Mouse (Mus musculus) heart, embryonic 11.5 days (tissue): Measurements from ENCODE around the gene Vasp. TPM values are rescaled to one million over a fixed set of nuclear protein-coding genes. Genes with fewer than 3 reads are reported as not detected.
"Not testable (repeated sequence)": the region's sequence is repeated elsewhere in the genome, so short reads cannot be mapped to it uniquely, and the experiment has no call there.

ENCODE experiments used
- ATAC-seq: fragments of 200-750 bp; cut with Nextera tagmentation; replicated peaks from 2 replicates; pipeline ENCODE4 v1.8.0; 2017; ENCODE audit warnings: moderate library complexity; ENCODE audit not compliant: insufficient number of reproducible peaks, low FRiP score, low TSS enrichment
- H3K27ac ChIP-seq: fragments of 300-500 bp; sonication (generic); 2 replicates; pipeline ENCODE4 v1.5.1; 2014; ENCODE audit warnings: mild to moderate bottlenecking, low read depth, low read length
- H3K27me3 ChIP-seq: fragments of 300-500 bp; sonication (generic); 2 replicates; pipeline ENCODE4 v1.6.1; 2014; ENCODE audit warnings: mild to moderate bottlenecking, low read length, mixed read lengths; ENCODE audit not compliant: control insufficient read depth, insufficient read depth
- H3K36me3 ChIP-seq: fragments of 300-500 bp; sonication (generic); 2 replicates; pipeline ENCODE4 v1.6.1; 2014; ENCODE audit warnings: mild to moderate bottlenecking, low read length, moderate library complexity, mixed read lengths; ENCODE audit not compliant: control insufficient read depth, insufficient read depth
- H3K4me1 ChIP-seq: fragments of 300-500 bp; sonication (generic); 2 replicates; pipeline ENCODE4 v1.6.1; 2014; ENCODE audit warnings: low read length; ENCODE audit not compliant: control insufficient read depth, insufficient read depth
- H3K4me2 ChIP-seq: fragments of 300-500 bp; sonication (generic); 2 replicates; pipeline ENCODE4 v1.6.1; 2014; ENCODE audit warnings: mild to moderate bottlenecking, moderate library complexity
- H3K4me3 ChIP-seq: fragments of 300-500 bp; sonication (generic); 2 replicates; pipeline ENCODE4 v1.5.1; 2014; ENCODE audit warnings: low read depth, low read length
- H3K9ac ChIP-seq: fragments of 300-500 bp; sonication (generic); 2 replicates; pipeline ENCODE4 v1.6.1; 2014; ENCODE audit warnings: mild to moderate bottlenecking, low read depth, low read length, moderate library complexity
- H3K9me3 ChIP-seq: fragments of 300-500 bp; sonication (generic); replicated peaks from 2 replicates; pipeline ENCODE4 v1.6.1; 2016; ENCODE audit warnings: low read length; ENCODE audit not compliant: control insufficient read depth
- WGBS: fragments of 180-500 bp; shearing (Covaris S2); extraction: QIAGEN DNeasy Blood & Tissue Kit; methylation state at CpG from one replicate; pipeline ENCODE4 v1.1.7; 2014; ENCODE audit not compliant: insufficient replicate concordance; 5-methylcytosine and 5-hydroxymethylcytosine counted together
- polyA plus RNA-seq: library from polyadenylated mRNA; unstranded; fragments of >200 nt; fragmentation: Nextera tagmentation; extraction: Ambion mirVana; gene quantifications from 2 replicates; pipeline ENCODE4 v1.2.1, GENCODE M21; 2014

Gene Vasp
- polyA plus RNA-seq, 1 experiment from 2014 or later = 61.9 TPM

DNA sequence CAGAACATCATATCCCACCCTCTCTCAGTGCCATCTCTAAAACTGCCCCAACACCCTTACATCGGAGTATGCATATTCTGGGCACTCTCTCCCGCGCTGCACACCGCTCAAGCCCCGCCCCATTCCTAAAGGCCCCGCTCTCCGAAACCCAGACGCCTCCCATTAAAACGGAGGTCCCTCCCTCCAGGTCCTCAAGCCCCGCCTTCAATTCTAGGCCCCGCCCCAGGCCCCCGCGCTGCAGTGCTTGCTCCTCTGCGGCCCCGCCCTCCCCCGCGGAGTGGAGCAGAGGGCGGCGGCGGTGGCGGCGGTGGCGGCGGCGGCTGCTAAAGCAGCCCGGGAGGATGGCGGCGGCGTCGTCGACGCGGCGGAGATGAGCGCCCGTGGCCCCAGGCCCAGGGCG, 10.8 kb upstream of the Vasp start, which contains the start of gene Rtn2:
Rtn2 (plus strand) TSS at position 240 of the 400 bp plus-strand sequence.
- Histone ChIP-seq H3K9me3 (no peaks in the 10 kb centered on the region), H3K4me2 (peak within 1 kb of the TSS; percentile 71), H3K4me3 (peak within 1 kb of the TSS; percentile 40), H3K27me3 (peaks cover 54% of the 10 kb centered on the region), H3K4me1 (peaks cover 4% of the 10 kb centered on the region; the same call in 1 of the 2 replicates), H3K27ac (no peak within 1 kb of the TSS), H3K9ac (peak within 1 kb of the TSS; percentile 2; the same call in 1 of the 2 replicates), H3K36me3 (no peaks in the 10 kb centered on the region)
- peak; percentile 80 for ATAC-seq
- 1% methylated on average over 37 of the region's 37 CpGs for WGBS

GRCm38 (mm10) chr7:19281680-19282304, 10.2 kb upstream of the Vasp start:
- not testable (repeated sequence) for ATAC-seq, H3K27ac ChIP-seq, H3K4me1 ChIP-seq, H3K9ac ChIP-seq, H3K9me3 ChIP-seq, H3K36me3 ChIP-seq
- Histone ChIP-seq H3K4me3 (peak overlapping the region; percentile 40), H3K27me3 (peaks cover 55% of the 10 kb centered on the region), H3K4me2 (peak overlapping the region; percentile 71)
- WGBS = 33% methylated on average over 6 of the region's 6 CpGs

GRCm38 (mm10) chr7:19279581-19280114, 8.0 kb upstream of the Vasp start, which contains the start of gene Ppm1n:
Ppm1n (minus strand) TSS chr7:19280064.
- no peak within 1 kb of the TSS for H3K9ac ChIP-seq
- H3K36me3 ChIP-seq = no peaks in the 10 kb centered on the region
- 1% methylated on average over 46 of the region's 46 CpGs for WGBS
- no peak within 1 kb of the TSS for H3K27ac ChIP-seq
- ATAC-seq = no peak
- peak within 1 kb of the TSS; percentile 62 for H3K4me2 ChIP-seq
- H3K4me1 ChIP-seq = peaks cover 4% of the 10 kb centered on the region; the same call in 1 of the 2 replicates
- H3K4me3 ChIP-seq = peak within 1 kb of the TSS; percentile 39
- no peaks in the 10 kb centered on the region for H3K9me3 ChIP-seq
- peaks cover 55% of the 10 kb centered on the region for H3K27me3 ChIP-seq

- 3% methylated on average over 34 of the region's 34 CpGs for WGBS
- ATAC-seq = no peak
- no peak overlapping the region for H3K27ac ChIP-seq
These were observed 7.4 kb upstream of the Vasp start for GRCm38 (mm10) chr7:19279052-19279451.

DNA sequence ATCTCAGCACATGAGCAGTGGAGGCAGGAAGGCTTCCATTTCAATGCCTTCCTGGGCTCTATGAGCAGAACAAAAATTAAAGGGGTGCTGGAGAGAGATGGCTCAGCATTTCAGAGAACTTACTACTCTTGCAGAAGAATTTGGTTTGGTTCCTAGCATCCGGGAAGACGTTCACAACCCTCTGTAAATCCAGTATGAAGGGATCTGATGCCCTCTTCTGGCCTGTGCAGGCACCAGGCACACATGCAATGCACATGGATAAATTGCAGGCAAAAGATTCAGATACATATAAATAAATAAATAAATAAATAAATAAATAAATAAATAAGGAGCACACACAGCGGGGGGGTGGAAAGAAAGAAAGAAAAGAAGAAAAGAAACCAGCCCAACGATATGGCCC, 4.6 kb upstream of the Vasp start:
- Histone ChIP-seq H3K4me1 (peaks cover 4% of the 10 kb centered on the region; the same call in 1 of the 2 replicates), H3K27ac (no peak overlapping the region), H3K4me3 (no peak overlapping the region)

More at GRCm38 (mm10) chr7:19279052-19279451, 7.4 kb upstream of the Vasp start:
- Histone ChIP-seq H3K36me3 (no peaks in the 10 kb centered on the region), H3K27me3 (peaks cover 55% of the 10 kb centered on the region), H3K4me1 (peaks cover 4% of the 10 kb centered on the region; the same call in 1 of the 2 replicates), H3K4me3 (peak overlapping the region; percentile 39), H3K9ac (no peak overlapping the region), H3K4me2 (peak overlapping the region; percentile 62), H3K9me3 (no peaks in the 10 kb centered on the region)

GRCm38 (mm10) chr7:19272173-19272764, 652 bp upstream of the Vasp start:
- Histone ChIP-seq H3K9me3 (no peaks in the 10 kb centered on the region), H3K27me3 (no peaks in the 10 kb centered on the region; the same call in 1 of the 2 replicates), H3K36me3 (no peaks in the 10 kb centered on the region), H3K4me3 (peak overlapping the region; percentile 95), H3K4me2 (peak overlapping the region; percentile 86), H3K27ac (peak overlapping the region; percentile 98), H3K9ac (peak overlapping the region; percentile 98), H3K4me1 (peaks cover 21% of the 10 kb centered on the region)
- ATAC-seq = peak; percentile 60
- WGBS = under 1% methylated on average over 36 of the region's 36 CpGs

More for the DNA sequence above, 4.6 kb upstream of the Vasp start:
- Histone ChIP-seq H3K4me2 (no peak overlapping the region), H3K36me3 (no peaks in the 10 kb centered on the region), H3K9me3 (no peaks in the 10 kb centered on the region), H3K9ac (no peak overlapping the region), H3K27me3 (peaks cover 39% of the 10 kb centered on the region)
- WGBS = 49% methylated on average over 4 of the region's 4 CpGs
- no peak for ATAC-seq

GRCm38 (mm10) chr7:19270509-19271237, 944 bp downstream of the Vasp start:
- Histone ChIP-seq H3K36me3 (no peaks in the 10 kb centered on the region; the same call in 1 of the 2 replicates), H3K9ac (peak overlapping the region; percentile 98), H3K9me3 (no peaks in the 10 kb centered on the region), H3K4me3 (peak overlapping the region; percentile 95), H3K27me3 (no peaks in the 10 kb centered on the region), H3K4me2 (peak overlapping the region; percentile 86), H3K4me1 (peaks cover 37% of the 10 kb centered on the region), H3K27ac (peak overlapping the region; percentile 98)
- no peak for ATAC-seq
- WGBS = under 1% methylated on average over 16 of the region's 21 CpGs

GRCm38 (mm10) chr7:19269721-19270441, 1.7 kb downstream of the Vasp start:
- Histone ChIP-seq H3K4me1 (peaks cover 45% of the 10 kb centered on the region), H3K36me3 (no peaks in the 10 kb centered on the region; the same call in 1 of the 2 replicates), H3K27ac (peak overlapping the region; percentile 98), H3K27me3 (no peaks in the 10 kb centered on the region), H3K9ac (peak overlapping the region; percentile 98), H3K4me3 (peak overlapping the region; percentile 95), H3K9me3 (no peaks in the 10 kb centered on the region), H3K4me2 (peak overlapping the region; percentile 86)
- ATAC-seq = peak; percentile 69
- WGBS = under 1% methylated on average over 19 of the region's 19 CpGs
